ENCODE assay signal across 23 mouse cellular contexts in genomic region chr4:70245706-70246105, GRCm38 (mm10).
A peak's percentile ranks its signal among the peaks of the same experiment; 100 is the strongest.
DNase-seq lines count a peak whose midpoint lies in the region; ATAC-seq and TF ChIP-seq lines count a peak whose summit lies in the region.
"Had no signal": no experiment of that assay in that cellular context is flagged by ENCODE, and none has a peak within 500 bp of the region (broad histone marks: within the 10 kb centered on the region; RNA-seq: fewer than 3 reads in every experiment).

No protein-coding gene starts in this region.

- WGBS in heart, embryonic 12.5 days, result 85% methylated on average over 6 of the region's 6 CpGs
- 58% methylated on average over 6 of the region's 6 CpGs for WGBS in kidney, embryonic 15.5 days
- 69% methylated on average over 6 of the region's 6 CpGs for WGBS in kidney, adult 2 months

- no peak overlapping the region for H3K4me3 ChIP-seq in heart, embryonic 12.5 days
- no peak overlapping the region for H3K4me3 ChIP-seq in kidney, embryonic 15.5 days (replicated peaks)
- no peak overlapping the region for H3K4me3 ChIP-seq in kidney, adult 2 months (ENCODE audit: insufficient read depth, low read depth, low read length)
- H3K4me3 ChIP-seq: embryonic facial prominence, embryonic 10.5 days; embryonic facial prominence, embryonic 13.5 days; erythroblast, embryonic 14.5 days; forebrain, embryonic 12.5 days; forebrain, embryonic 15.5 days; heart, adult 2 months; heart, embryonic 10.5 days; hindbrain, embryonic 15.5 days; intestine, embryonic 15.5 days had no signal

- H3K4me2 ChIP-seq in heart, embryonic 12.5 days, result no peak overlapping the region
- no peak overlapping the region for H3K4me2 ChIP-seq in kidney, embryonic 15.5 days
- H3K4me2 ChIP-seq: embryonic facial prominence, embryonic 13.5 days; forebrain, embryonic 12.5 days; forebrain, embryonic 15.5 days; hindbrain, embryonic 15.5 days; intestine, embryonic 15.5 days had no signal

- DNase-seq in adrenal gland, postnatal 10 days, result peak; percentile 23
- no peak for DNase-seq in adrenal gland, adult 8-10 months
- DNase-seq in heart, adult 11 months, result peak; percentile 37
- DNase-seq in kidney, adult 2 months, result no peak
- DNase-seq: cerebellum, adult 18-20 months; cerebellum, adult 9-10 months; cerebellum, postnatal 14 days; embryo, embryonic 11 days; gastrocnemius, postnatal 25 days; heart, adult 2 months; kidney, adult 11 months; kidney, adult 9 months had no signal

- peaks cover 60% of the 10 kb centered on the region for H3K36me3 ChIP-seq in heart, embryonic 12.5 days
- H3K36me3 ChIP-seq in kidney, embryonic 15.5 days, result peaks cover 65% of the 10 kb centered on the region
- H3K36me3 ChIP-seq in kidney, adult 2 months (ENCODE audit: control insufficient read depth, insufficient read depth, low read length), result no peaks in the 10 kb centered on the region; the same call in 1 of the 2 replicates

- no peak for TF ChIP-seq POLR2A in kidney, adult 2 months (IDR thresholded peaks at IDR 0.05; ENCODE audit: low read depth, low read length)

- peaks cover 14% of the 10 kb centered on the region for H3K4me1 ChIP-seq in heart, embryonic 12.5 days (replicated peaks)
- H3K4me1 ChIP-seq in kidney, embryonic 15.5 days, result 0 out of 2 replicates have a peak, but pooled peaks cover 2% of the 10 kb centered on the region
- no peaks in the 10 kb centered on the region for H3K4me1 ChIP-seq in kidney, adult 2 months (ENCODE audit: control insufficient read depth, insufficient read depth, low read length)
- H3K4me1 ChIP-seq: embryonic facial prominence, embryonic 13.5 days; forebrain, embryonic 12.5 days; forebrain, embryonic 15.5 days; heart, embryonic 10.5 days; hindbrain, embryonic 15.5 days; intestine, embryonic 15.5 days had no signal

- H3K9me3 ChIP-seq in heart, embryonic 12.5 days (replicated peaks), result no peaks in the 10 kb centered on the region
- no peaks in the 10 kb centered on the region for H3K9me3 ChIP-seq in kidney, embryonic 15.5 days (replicated peaks)
- H3K9me3 ChIP-seq: embryonic facial prominence, embryonic 10.5 days; embryonic facial prominence, embryonic 13.5 days; forebrain, embryonic 12.5 days; forebrain, embryonic 15.5 days; heart, embryonic 10.5 days; hindbrain, embryonic 15.5 days; intestine, embryonic 15.5 days had no signal

- TF ChIP-seq CTCF in kidney, adult 2 months (conservative IDR thresholded peaks at IDR 0.05; ENCODE audit: insufficient read depth, insufficient read length, low read depth, low read length), result no peak

- no peak overlapping the region for H3K9ac ChIP-seq in heart, embryonic 12.5 days
- H3K9ac ChIP-seq in kidney, embryonic 15.5 days, result no peak overlapping the region
- H3K9ac ChIP-seq: embryonic facial prominence, embryonic 13.5 days; forebrain, embryonic 12.5 days; forebrain, embryonic 15.5 days; hindbrain, embryonic 15.5 days; intestine, embryonic 15.5 days had no signal

- no peak for ATAC-seq in heart, embryonic 12.5 days (ENCODE audit: insufficient number of reproducible peaks, low FRiP score)
- ATAC-seq in kidney, embryonic 15.5 days (replicated peaks; ENCODE audit: low FRiP score), result 0 out of 2 replicates have a peak, but pooled peaks have one; percentile 43
- ATAC-seq: CD4-positive, CD25-positive, alpha-beta regulatory T cell, adult 4 months; forebrain, embryonic 15.5 days; intestine, embryonic 15.5 days had no signal

- no peaks in the 10 kb centered on the region for H3K27me3 ChIP-seq in heart, embryonic 12.5 days (replicated peaks)
- no peaks in the 10 kb centered on the region for H3K27me3 ChIP-seq in kidney, embryonic 15.5 days
- H3K27me3 ChIP-seq in kidney, adult 2 months (replicated peaks; ENCODE audit: control insufficient read depth, insufficient read depth, low read length), result no peaks in the 10 kb centered on the region
- H3K27me3 ChIP-seq: embryonic facial prominence, embryonic 13.5 days; forebrain, embryonic 12.5 days; forebrain, embryonic 15.5 days; hindbrain, embryonic 15.5 days; intestine, embryonic 15.5 days had no signal

- H3K27ac ChIP-seq in heart, embryonic 12.5 days (ENCODE audit: poor library complexity, severe bottlenecking), result no peak overlapping the region
- H3K27ac ChIP-seq in kidney, embryonic 15.5 days, result no peak overlapping the region
- H3K27ac ChIP-seq in kidney, adult 2 months (ENCODE audit: insufficient read depth, low read depth, low read length), result no peak overlapping the region
- H3K27ac ChIP-seq: embryonic facial prominence, embryonic 10.5 days; embryonic facial prominence, embryonic 13.5 days; forebrain, embryonic 12.5 days; forebrain, embryonic 15.5 days; heart, adult 2 months; heart, embryonic 10.5 days; hindbrain, embryonic 15.5 days; intestine, embryonic 15.5 days had no signal

Comparison
In these comparisons a context has a peak if more than half of its experiments do, and no peak if none do; other contexts are left out.
1. DNase-seq: peak in adrenal gland, postnatal 10 days (single experiment) and heart, adult 11 months (single experiment); none in adrenal gland, adult 8-10 months (single experiment) and kidney, adult 2 months (single experiment).